Mouse (Mus musculus) CH12.LX (cell line): ENCODE measurements around the gene Psmd8. TPM values are rescaled to one million over a fixed set of nuclear protein-coding genes. Genes with fewer than 3 reads are reported as not detected.

Experiments
- DNase-seq: peaks from one replicate; pipeline ENCODE4 v3.0.0-alpha.2; 2013; ENCODE audit errors: extremely low read depth
- H3K27ac ChIP-seq: 2 replicates; pipeline ENCODE4 v1.5.1; 2012; ENCODE audit warnings: low read depth, mild to moderate bottlenecking, control low read depth, moderate library complexity; ENCODE audit not compliant: insufficient read depth
- H3K27me3 ChIP-seq: replicated peaks from 2 replicates; pipeline ENCODE3; 2012; ENCODE audit warnings: inconsistent platforms
- H3K36me3 ChIP-seq, 2 experiments: replicated peaks in 1 of 2; 2 replicates each; pipeline versions ENCODE3 to v1.6.1; 2012; ENCODE audit warnings: inconsistent platforms in 1 of 2, low read length in 1 of 2, mild to moderate bottlenecking in 1 of 2, mixed read lengths in 1 of 2, moderate library complexity in 1 of 2; ENCODE audit not compliant: control insufficient read depth in 1 of 2, insufficient read depth in 1 of 2
- H3K4me1 ChIP-seq, 2 experiments: 2 replicates each; pipeline ENCODE4 v1.6.1; 2012; ENCODE audit warnings: inconsistent platforms in 1 of 2, moderate library complexity in 1 of 2; ENCODE audit not compliant: insufficient read depth in 2 of 2, control insufficient read depth in 1 of 2
- H3K4me2 ChIP-seq: 2 replicates; pipeline ENCODE4 v1.6.1; 2012; ENCODE audit warnings: low read depth, mild to moderate bottlenecking, control low read depth; ENCODE audit not compliant: poor library complexity, insufficient read depth, severe bottlenecking
- H3K4me3 ChIP-seq, 3 experiments: fragments of 150-350 bp in 1 of 3; sonication (generic) in 1 of 3; replicated peaks in 1 of 3; 2 replicates each; pipeline versions ENCODE3 to v1.5.1; 2011 to 2012; ENCODE audit warnings: low read depth in 2 of 3, low read length in 2 of 3, mild to moderate bottlenecking in 2 of 3, moderate library complexity in 2 of 3, control low read depth in 1 of 3, improper control_type of control experiment in 1 of 3, inconsistent platforms in 1 of 3, mixed read lengths in 1 of 3; ENCODE audit not compliant: poor library complexity in 1 of 3
- H3K79me2 ChIP-seq: replicated peaks from 2 replicates; pipeline ENCODE4 v1.6.1; 2012; ENCODE audit warnings: mild to moderate bottlenecking, moderate library complexity; ENCODE audit not compliant: control insufficient read depth, poor library complexity, insufficient read depth, severe bottlenecking; ENCODE audit errors: extremely low read depth
- H3K9ac ChIP-seq: 2 replicates; pipeline ENCODE4 v1.6.1; 2012; ENCODE audit warnings: low read depth, mild to moderate bottlenecking, control low read depth, moderate library complexity; ENCODE audit not compliant: insufficient read depth
- H3K9me3 ChIP-seq: replicated peaks from 2 replicates; pipeline ENCODE3; 2012; ENCODE audit warnings: low read length, inconsistent platforms, mixed read lengths
- BHLHE40 ChIP-seq: IDR thresholded peaks from 2 replicates; pipeline ENCODE4 v1.6.1; 2011; ENCODE audit warnings: mild to moderate bottlenecking, low read depth, low read length, improper control_type of control experiment
- CHD2 ChIP-seq: IDR thresholded peaks from 2 replicates; pipeline ENCODE4 v1.6.1; 2011; ENCODE audit warnings: low read length, improper control_type of control experiment
- E2F4 ChIP-seq: IDR thresholded peaks from 2 replicates; pipeline ENCODE4 v1.6.1; 2011; ENCODE audit warnings: low read depth, low read length, improper control_type of control experiment; ENCODE audit not compliant: insufficient replicate concordance
- HCFC1 ChIP-seq: IDR thresholded peaks from 2 replicates; pipeline ENCODE4 v1.6.1; 2012; ENCODE audit warnings: low read depth, mild to moderate bottlenecking, inconsistent platforms, low read length, improper control_type of control experiment
- JUN ChIP-seq: IDR thresholded peaks from 2 replicates; pipeline ENCODE4 v1.6.1; 2011; ENCODE audit warnings: low read depth, mild to moderate bottlenecking, low read length, improper control_type of control experiment, moderate library complexity; ENCODE audit not compliant: insufficient read depth
- KAT2A ChIP-seq: IDR thresholded peaks from 2 replicates; pipeline ENCODE4 v1.6.1; 2012; ENCODE audit warnings: low read length, improper control_type of control experiment, inconsistent platforms; ENCODE audit not compliant: insufficient replicate concordance
- MAFK ChIP-seq: IDR thresholded peaks from 2 replicates; pipeline ENCODE4 v1.6.1; 2011; ENCODE audit warnings: low read length, improper control_type of control experiment; ENCODE audit not compliant: insufficient replicate concordance
- MEF2A ChIP-seq: IDR thresholded peaks from 2 replicates; pipeline ENCODE4 v1.6.1; 2014; ENCODE audit warnings: low read depth, mild to moderate bottlenecking, inconsistent platforms, low read length, improper control_type of control experiment, borderline replicate concordance
- MXI1 ChIP-seq: IDR thresholded peaks from 2 replicates; pipeline ENCODE4 v1.6.1; 2011; ENCODE audit warnings: mild to moderate bottlenecking, low read depth, low read length, improper control_type of control experiment
- POLR2A ChIP-seq: IDR thresholded peaks from 2 replicates; pipeline ENCODE4 v1.6.1; 2011; ENCODE audit warnings: low read depth, mild to moderate bottlenecking, improper control_type of control experiment, low read length
- POLR2AphosphoS2 ChIP-seq: IDR thresholded peaks from 2 replicates; pipeline ENCODE4 v1.6.1; 2011; ENCODE audit warnings: low read depth, low read length, improper control_type of control experiment
- RAD21 ChIP-seq: IDR thresholded peaks from 2 replicates; pipeline ENCODE4 v1.6.1; 2011; ENCODE audit warnings: low read depth, mild to moderate bottlenecking, low read length, improper control_type of control experiment, moderate library complexity
- RCOR1 ChIP-seq: conservative IDR thresholded peaks from 2 replicates; pipeline ENCODE4 v1.6.1; 2012; ENCODE audit warnings: low read depth, mild to moderate bottlenecking, inconsistent platforms, low read length, improper control_type of control experiment
- SMC3 ChIP-seq: IDR thresholded peaks from 2 replicates; pipeline ENCODE4 v1.6.1; 2011; ENCODE audit warnings: low read depth, low read length, improper control_type of control experiment
- TCF12 ChIP-seq: IDR thresholded peaks from 2 replicates; pipeline ENCODE4 v1.6.1; 2014; ENCODE audit warnings: low read depth, mild to moderate bottlenecking, inconsistent platforms, low read length, improper control_type of control experiment
- USF1 ChIP-seq: IDR thresholded peaks from 2 replicates; pipeline ENCODE4 v1.6.1; 2014; ENCODE audit warnings: low read depth, mild to moderate bottlenecking, inconsistent platforms, low read length, improper control_type of control experiment
- USF2 ChIP-seq: conservative IDR thresholded peaks from 2 replicates; pipeline ENCODE4 v1.6.1; 2011; ENCODE audit warnings: low read depth, low read length, improper control_type of control experiment
- dilution Hi-C: fragments of 300-500 bp; cut with MboI; formaldehyde crosslinking; loops from 2 replicates; pipeline ENCODE4 v1.14.3; 2020; ENCODE audit warnings: low sequenced_read_pairs; ENCODE audit not compliant: extremely low pct_unique_long_range_greater_than_20kb, extremely low pct_ligation_motif_present
- in situ Hi-C: fragments of 300-500 bp; cut with MboI; formaldehyde crosslinking; loops from 3 replicates; pipeline ENCODE4 v1.14.3; 2019; ENCODE audit warnings: low sequenced_read_pairs, low pct_ligation_motif_present, low pct_unique_long_range_greater_than_20kb, mixed read lengths
- polyA plus RNA-seq: library from polyadenylated mRNA; unstranded; fragments of >175 nt; gene quantifications from 2 replicates; pipeline ENCODE4 v1.2.1, GENCODE M21; 2012; ENCODE audit warnings: low read depth; ENCODE audit not compliant: insufficient read length
- total RNA-seq, 2 experiments: library from RNA; depleted of rRNA; stranded (reverse); fragments of 300-350 nt in 1 of 2; fragments of >200 nt in 1 of 2; gene quantifications; 2 replicates each; pipeline ENCODE4 v1.2.3; 2012 to 2014

Gene Psmd8
- total and polyA plus RNA-seq, 3 experiments, result 308 to 479 (median 335) TPM

- DNase-seq, result no peak
- Histone ChIP-seq H3K9me3 (no peaks in the 10 kb centered on the region), H3K36me3 (peaks cover 21 to 45% of the 10 kb centered on the region in 2 experiments), H3K4me1 (peaks cover 14 to 40% of the 10 kb centered on the region in 2 experiments), H3K9ac (peak overlapping the region; percentile 75), H3K4me3 (peak overlapping the region; percentile 66 to 85 (median 76)), H3K4me2 (peak overlapping the region; percentile 84)
- in situ Hi-C loops, result no loop called here
- TF ChIP-seq USF2 (peak; percentile 42), MXI1 (no peak), USF1 (peak; percentile 65), MEF2A (no peak), BHLHE40 (peak; percentile 52; the same call in 1 of the 2 replicates), POLR2A (no peak)
- TF ChIP-seq, all 38 proteins: peak for 3
- Histone ChIP-seq H3K79me2 (no peaks in the 10 kb centered on the region), H3K27ac (no peak overlapping the region; the same call in 1 of the 2 replicates), H3K27me3 (no peaks in the 10 kb centered on the region)
- dilution Hi-C loops, result no loop called here
Observed at GRCm38 (mm10) chr7:29168791-29169230, 11.7 kb downstream of the Psmd8 start.

GRCm38 (mm10) chr7:29168121-29168695 lies 12.3 kb downstream of the Psmd8 start:
- dilution Hi-C loops, result no loop called here
- TF ChIP-seq MEF2A, result no peak
- TF ChIP-seq SMC3, result no peak
- TF ChIP-seq USF2, result no peak
- TF ChIP-seq MAFK, result no peak
- TF ChIP-seq E2F4, result no peak
- no peak for TF ChIP-seq RAD21
- no peak for TF ChIP-seq JUN
- no peak for TF ChIP-seq POLR2AphosphoS2
- TF ChIP-seq, all 38 proteins: peak for 0
- peak overlapping the region in 1 of 3 experiments; percentile 66 for H3K4me3 ChIP-seq
- no peaks in the 10 kb centered on the region for H3K9me3 ChIP-seq
- H3K4me2 ChIP-seq, result peak overlapping the region; percentile 84
- no peak overlapping the region for H3K27ac ChIP-seq
- peak overlapping the region; percentile 23; the same call in 1 of the 2 replicates for H3K9ac ChIP-seq
- DNase-seq, result no peak
- H3K4me1 ChIP-seq, result peaks cover 20 to 46% of the 10 kb centered on the region in 2 experiments
- in situ Hi-C loops, result no loop called here
- H3K27me3 ChIP-seq, result no peaks in the 10 kb centered on the region
- no peaks in the 10 kb centered on the region for H3K79me2 ChIP-seq
- H3K36me3 ChIP-seq, result peaks cover 15 to 39% of the 10 kb centered on the region in 2 experiments

GRCm38 (mm10) chr7:29167656-29168055 lies 12.8 kb downstream of the Psmd8 start:
- Histone ChIP-seq H3K4me2 (no peak overlapping the region), H3K9me3 (no peaks in the 10 kb centered on the region), H3K4me1 (peaks cover 23 to 51% of the 10 kb centered on the region in 2 experiments), H3K9ac (no peak overlapping the region), H3K36me3 (peaks cover 10 to 34% of the 10 kb centered on the region in 2 experiments), H3K27ac (no peak overlapping the region)
- in situ Hi-C loops, result no loop called here
- no peak for DNase-seq
- dilution Hi-C loops, result no loop called here
- TF ChIP-seq BHLHE40 (no peak), KAT2A (no peak), TCF12 (no peak), POLR2A (no peak), HCFC1 (no peak), POLR2AphosphoS2 (no peak), CHD2 (no peak), RCOR1 (no peak)
- TF ChIP-seq, all 38 proteins: peak for 0
- H3K27me3 ChIP-seq, result no peaks in the 10 kb centered on the region
- no peaks in the 10 kb centered on the region for H3K79me2 ChIP-seq
- no peak overlapping the region for H3K4me3 ChIP-seq
